28 mouse cellular contexts compared by ENCODE assay signal in genomic region chr10:22614554-22614953, GRCm38 (mm10). TPM values are rescaled to one million over a fixed set of nuclear protein-coding genes. Genes with fewer than 3 reads are reported as not detected.
"Had no signal": no experiment of that assay in that cellular context is flagged by ENCODE, and none has a peak within 500 bp of the region (broad histone marks: within the 10 kb centered on the region; RNA-seq: fewer than 3 reads in every experiment).

No protein-coding gene starts in this region.

- H3K9me3 ChIP-seq: embryonic facial prominence, embryonic 13.5 days; embryonic facial prominence, embryonic 15.5 days; forebrain, embryonic 12.5 days had no signal

- H3K27me3 ChIP-seq: embryonic facial prominence, embryonic 12.5 days; embryonic facial prominence, embryonic 13.5 days; embryonic facial prominence, embryonic 15.5 days; forebrain, embryonic 12.5 days; forebrain, embryonic 13.5 days had no signal

- H3K27ac ChIP-seq: embryonic facial prominence, embryonic 12.5 days; embryonic facial prominence, embryonic 13.5 days; embryonic facial prominence, embryonic 15.5 days; forebrain, embryonic 12.5 days; forebrain, embryonic 13.5 days; gastrocnemius, adult 2 months had no signal

- H3K4me1 ChIP-seq: embryonic facial prominence, embryonic 12.5 days; embryonic facial prominence, embryonic 13.5 days; embryonic facial prominence, embryonic 15.5 days; forebrain, embryonic 12.5 days; forebrain, embryonic 13.5 days had no signal

- ATAC-seq: forebrain, embryonic 13.5 days; forebrain, embryonic 14.5 days; forebrain, embryonic 16.5 days had no signal

- H3K36me3 ChIP-seq: embryonic facial prominence, embryonic 10.5 days; embryonic facial prominence, embryonic 12.5 days; embryonic facial prominence, embryonic 13.5 days; embryonic facial prominence, embryonic 15.5 days; forebrain, embryonic 10.5 days; forebrain, embryonic 12.5 days had no signal

- H3K4me3 ChIP-seq: embryonic facial prominence, embryonic 10.5 days; embryonic facial prominence, embryonic 12.5 days; embryonic facial prominence, embryonic 13.5 days; embryonic facial prominence, embryonic 15.5 days; erythroblast, embryonic 14.5 days; forebrain, embryonic 10.5 days; forebrain, embryonic 12.5 days; forebrain, embryonic 13.5 days; gastrocnemius, adult 2 months had no signal

- DNase-seq: cerebellum, adult 18-20 months; cerebellum, adult 2 months; cerebellum, adult 8-10 months; cerebellum, adult 9-10 months; cerebellum, adult 9-11 months; cerebellum, postnatal 10 days; cerebellum, postnatal 14 days; cerebellum, postnatal 25 days; cerebellum, postnatal 36 days; embryo, embryonic 11 days; gastrocnemius, adult 2 months; gastrocnemius, postnatal 10 days; gastrocnemius, postnatal 14 days; gastrocnemius, postnatal 25 days; gastrocnemius, postnatal 36 days; heart, adult 18-20 months had no signal

- H3K9ac ChIP-seq: embryonic facial prominence, embryonic 12.5 days; embryonic facial prominence, embryonic 13.5 days; embryonic facial prominence, embryonic 15.5 days; forebrain, embryonic 12.5 days; forebrain, embryonic 13.5 days had no signal

- H3K4me2 ChIP-seq: embryonic facial prominence, embryonic 12.5 days; embryonic facial prominence, embryonic 13.5 days; embryonic facial prominence, embryonic 15.5 days; forebrain, embryonic 12.5 days; forebrain, embryonic 13.5 days had no signal

RNA-seq across cellular contexts. Expression of gene Slc2a12, which starts 30.3 kb away (rescaled TPM):
- total RNA-seq: common myeloid progenitor, adult 5-6 weeks; granulocyte monocyte progenitor cell, adult 5-6 weeks had no signal
- polyA plus RNA-seq: erythroblast, embryonic 14.5 days had no signal
